Mouse (Mus musculus): Measurements from ENCODE around the gene Ankrd54. TPM values are rescaled to one million over a fixed set of nuclear protein-coding genes. Genes with fewer than 3 reads are reported as not detected.

The Ankrd54 gene
- polyA plus RNA-seq, 1 experiment from 2014 or later: 61.0 TPM

DNA sequence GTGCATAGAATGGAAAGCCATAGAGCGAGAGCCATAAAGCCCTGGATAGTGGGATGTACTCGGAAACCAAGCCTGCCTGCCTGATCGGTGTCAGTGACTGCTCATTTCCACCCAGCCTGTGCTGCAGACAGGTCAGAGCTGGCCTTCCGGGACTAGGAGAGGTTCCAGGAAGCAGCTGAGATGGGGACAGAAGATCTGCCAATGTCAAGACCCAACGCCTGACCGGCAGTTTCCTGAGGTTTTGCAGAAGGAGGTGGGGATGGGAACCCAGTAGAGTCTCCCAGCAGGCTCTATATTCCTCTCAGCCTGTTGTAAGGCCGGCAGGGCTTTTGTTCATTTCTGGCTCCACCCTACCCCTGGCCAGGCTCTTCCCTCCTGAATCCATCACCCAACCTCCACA is 36.2 kb upstream of the Ankrd54 start:
- no peaks in the 10 kb centered on the region for H3K4me1 ChIP-seq
- H3K27ac ChIP-seq: no peak overlapping the region
- WGBS: 46% methylated on average over 7 of the region's 7 CpGs
- H3K36me3 ChIP-seq (replicated peaks): peaks cover 12% of the 10 kb centered on the region
- ATAC-seq (replicated peaks): no peak
- H3K4me3 ChIP-seq: no peak overlapping the region
- H3K27me3 ChIP-seq (replicated peaks): no peaks in the 10 kb centered on the region
- H3K9ac ChIP-seq: no peak overlapping the region
- no peaks in the 10 kb centered on the region for H3K9me3 ChIP-seq
- H3K4me2 ChIP-seq: no peak overlapping the region

DNA sequence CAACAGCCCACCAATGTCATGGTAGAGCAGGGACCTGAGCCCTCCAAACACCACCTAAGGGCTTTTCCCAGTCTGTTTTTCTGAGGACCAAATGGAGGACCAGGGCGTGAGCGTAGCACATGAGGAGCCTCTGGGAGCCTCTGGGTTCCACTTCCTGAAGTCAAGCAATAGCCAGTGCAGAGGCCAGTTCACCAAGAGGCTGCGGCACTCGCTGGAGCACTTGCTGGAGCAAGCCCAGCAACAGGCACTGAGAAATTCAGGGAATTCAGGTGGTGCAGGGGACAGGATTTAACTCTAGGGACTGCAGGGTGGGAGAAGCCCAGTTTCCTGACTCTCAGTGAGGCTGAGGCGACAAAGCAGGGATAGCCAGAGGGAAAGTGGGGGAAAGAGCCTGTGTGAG is 35.5 kb upstream of the Ankrd54 start:
- Histone ChIP-seq H3K27ac (no peak overlapping the region), H3K4me3 (no peak overlapping the region), H3K9ac (no peak overlapping the region), H3K27me3 (replicated peaks) (no peaks in the 10 kb centered on the region), H3K4me1 (no peaks in the 10 kb centered on the region), H3K36me3 (replicated peaks) (peaks cover 19% of the 10 kb centered on the region), H3K9me3 (no peaks in the 10 kb centered on the region), H3K4me2 (no peak overlapping the region)
- 75% methylated on average over 5 of the region's 5 CpGs for WGBS
- ATAC-seq (replicated peaks): no peak

DNA sequence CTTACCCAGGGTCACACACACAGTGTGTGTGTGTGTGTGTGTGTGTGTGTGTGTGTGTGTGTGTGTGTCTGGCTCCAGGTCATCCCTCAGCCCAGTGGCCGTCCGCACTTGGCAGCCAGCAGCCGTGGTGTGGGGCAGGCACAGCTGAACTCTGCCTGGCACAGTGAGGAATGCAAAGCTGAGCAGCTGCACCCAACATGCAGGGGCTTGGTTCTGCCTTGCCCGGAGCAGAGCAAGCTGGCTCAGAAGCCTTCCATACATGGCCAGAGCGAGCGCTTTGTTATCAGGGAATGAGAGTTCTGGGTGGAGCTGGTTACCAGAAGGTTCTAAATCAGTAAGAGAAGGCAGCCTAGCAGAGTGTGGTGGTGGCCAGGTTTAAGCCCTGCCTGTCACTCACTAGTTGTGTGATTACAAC is 34.9 kb upstream of the Ankrd54 start:
- 53% methylated on average over 6 of the region's 6 CpGs for WGBS
- no peak for ATAC-seq (replicated peaks)

DNA sequence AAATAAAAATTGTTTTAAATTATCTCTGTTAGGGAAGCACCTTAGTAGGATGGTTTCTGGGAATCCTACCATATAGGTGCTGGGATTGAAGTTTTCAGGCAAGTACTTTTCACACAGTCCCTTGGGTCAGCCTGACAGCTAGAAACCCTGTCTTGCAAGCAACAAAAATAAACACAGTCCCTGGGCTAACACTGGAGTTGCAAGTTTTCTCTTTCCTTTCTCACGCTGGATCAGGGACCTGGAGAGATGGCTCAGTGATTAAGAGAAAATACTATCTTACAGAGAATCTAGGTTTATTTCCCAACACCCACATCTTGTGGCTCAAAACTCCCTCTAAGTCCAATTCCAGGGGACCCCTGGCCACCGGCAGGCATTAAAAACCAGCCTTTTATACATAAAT is 34.4 kb upstream of the Ankrd54 start:
- Histone ChIP-seq H3K4me3 (no peak overlapping the region), H3K9ac (no peak overlapping the region), H3K36me3 (replicated peaks) (peaks cover 28% of the 10 kb centered on the region), H3K4me2 (no peak overlapping the region), H3K27me3 (replicated peaks) (no peaks in the 10 kb centered on the region), H3K4me1 (no peaks in the 10 kb centered on the region), H3K27ac (0 out of 2 replicates have a peak overlapping the region, but pooled peaks have one; percentile 14), H3K9me3 (no peaks in the 10 kb centered on the region)
- no peak for ATAC-seq (replicated peaks)
- WGBS: 47% methylated on average over 2 of the region's 2 CpGs

More for the DNA sequence above, 34.9 kb upstream of the Ankrd54 start:
- Histone ChIP-seq H3K4me2 (no peak overlapping the region), H3K27me3 (replicated peaks) (no peaks in the 10 kb centered on the region), H3K4me1 (no peaks in the 10 kb centered on the region), H3K27ac (0 out of 2 replicates have a peak overlapping the region, but pooled peaks have one; percentile 14), H3K9me3 (no peaks in the 10 kb centered on the region), H3K9ac (no peak overlapping the region), H3K4me3 (no peak overlapping the region), H3K36me3 (replicated peaks) (peaks cover 23% of the 10 kb centered on the region)

DNA sequence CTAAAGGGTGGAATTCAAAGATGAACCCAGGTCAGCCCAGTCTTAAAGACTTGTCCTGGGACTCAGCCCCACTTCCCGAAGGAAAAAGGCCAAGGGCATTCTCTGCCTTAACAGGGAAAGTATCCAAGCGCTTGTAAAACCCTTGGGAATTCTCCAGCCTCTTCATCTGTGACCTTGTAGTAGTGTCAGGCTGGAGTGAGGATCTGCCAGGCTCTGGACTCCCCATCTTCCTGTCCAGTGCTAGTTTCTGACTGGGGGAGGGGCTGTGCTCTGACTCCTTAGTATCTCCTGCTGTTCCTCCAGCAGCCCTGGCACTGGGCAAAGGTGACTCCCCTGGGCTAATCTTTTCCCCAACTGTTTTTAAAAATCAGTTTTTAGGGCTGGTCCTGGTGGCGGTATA is 33.9 kb upstream of the Ankrd54 start:
- Histone ChIP-seq H3K4me3 (no peak overlapping the region), H3K9me3 (no peaks in the 10 kb centered on the region), H3K4me1 (no peaks in the 10 kb centered on the region), H3K9ac (no peak overlapping the region), H3K27ac (no peak overlapping the region), H3K4me2 (no peak overlapping the region), H3K27me3 (replicated peaks) (no peaks in the 10 kb centered on the region), H3K36me3 (replicated peaks) (peaks cover 32% of the 10 kb centered on the region)
- 69% methylated on average over 3 of the region's 3 CpGs for WGBS
- no peak for ATAC-seq (replicated peaks)

DNA sequence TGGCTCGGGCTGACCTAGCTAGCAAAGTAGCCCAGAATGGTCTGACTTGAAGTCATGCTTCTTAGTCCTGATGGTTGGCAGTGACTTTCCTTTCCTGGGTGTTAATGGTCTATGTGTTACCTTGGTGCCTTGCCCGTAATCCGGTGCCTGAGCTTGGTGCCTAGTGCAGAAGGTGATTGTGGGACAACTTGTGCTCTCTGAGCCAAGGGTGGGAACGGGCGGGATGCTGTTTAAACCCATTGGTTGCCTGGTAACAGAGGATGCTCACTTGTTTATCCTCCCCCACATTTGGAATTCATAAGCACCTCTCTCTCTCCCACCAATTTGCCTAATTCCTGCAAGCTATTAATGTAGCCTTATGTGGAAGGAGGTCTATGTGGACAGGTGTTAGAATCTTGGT is 32.8 kb upstream of the Ankrd54 start:
- 80% methylated on average over 5 of the region's 5 CpGs for WGBS
- Histone ChIP-seq H3K9me3 (no peaks in the 10 kb centered on the region), H3K27ac (no peak overlapping the region), H3K4me2 (no peak overlapping the region), H3K27me3 (replicated peaks) (no peaks in the 10 kb centered on the region), H3K4me3 (no peak overlapping the region), H3K9ac (no peak overlapping the region), H3K36me3 (replicated peaks) (peaks cover 36% of the 10 kb centered on the region), H3K4me1 (no peaks in the 10 kb centered on the region)
- ATAC-seq (replicated peaks): no peak

DNA sequence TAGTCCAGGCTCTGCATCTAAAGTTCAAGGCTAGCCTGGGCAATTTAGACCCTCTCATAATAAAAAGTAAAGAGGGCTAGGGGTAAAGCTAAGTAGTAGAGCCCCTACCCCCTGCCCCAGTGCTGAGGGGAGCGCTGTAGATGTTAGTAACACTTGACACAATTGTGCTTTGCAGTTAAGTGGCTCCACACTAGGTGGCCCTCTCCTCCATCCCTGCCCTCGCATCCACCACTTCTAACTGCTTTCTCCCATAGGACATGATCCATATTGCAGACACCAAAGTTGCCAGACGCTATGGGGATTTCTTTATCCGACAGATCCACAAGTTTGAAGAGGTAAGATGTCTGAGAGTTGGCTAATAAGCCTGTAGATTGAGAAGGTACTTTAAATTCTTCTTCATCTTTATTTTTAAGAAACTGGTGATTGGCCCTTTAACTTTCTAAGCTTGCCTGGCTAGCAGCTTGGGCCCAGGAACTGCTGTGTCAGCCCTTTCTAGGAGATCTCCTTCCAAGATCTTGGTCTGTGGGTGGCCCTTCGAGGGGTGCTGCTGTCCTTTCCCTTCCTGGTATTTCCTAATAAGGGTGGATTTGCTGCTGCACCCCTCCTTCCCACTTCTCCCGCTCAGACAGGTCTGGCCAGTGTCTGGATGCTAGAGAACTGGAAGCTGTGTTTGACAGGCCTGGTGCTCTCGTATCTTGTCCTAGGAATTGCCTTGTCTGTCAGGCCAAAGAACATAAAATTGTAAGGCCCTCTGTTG is 30.6 kb upstream of the Ankrd54 start:
- Histone ChIP-seq H3K9me3 (no peaks in the 10 kb centered on the region), H3K4me2 (no peak overlapping the region), H3K4me1 (no peaks in the 10 kb centered on the region), H3K27me3 (replicated peaks) (no peaks in the 10 kb centered on the region), H3K27ac (no peak overlapping the region), H3K9ac (no peak overlapping the region), H3K4me3 (no peak overlapping the region), H3K36me3 (replicated peaks) (peaks cover 54% of the 10 kb centered on the region)
- 74% methylated on average over 7 of the region's 7 CpGs for WGBS
- no peak for ATAC-seq (replicated peaks)

DNA sequence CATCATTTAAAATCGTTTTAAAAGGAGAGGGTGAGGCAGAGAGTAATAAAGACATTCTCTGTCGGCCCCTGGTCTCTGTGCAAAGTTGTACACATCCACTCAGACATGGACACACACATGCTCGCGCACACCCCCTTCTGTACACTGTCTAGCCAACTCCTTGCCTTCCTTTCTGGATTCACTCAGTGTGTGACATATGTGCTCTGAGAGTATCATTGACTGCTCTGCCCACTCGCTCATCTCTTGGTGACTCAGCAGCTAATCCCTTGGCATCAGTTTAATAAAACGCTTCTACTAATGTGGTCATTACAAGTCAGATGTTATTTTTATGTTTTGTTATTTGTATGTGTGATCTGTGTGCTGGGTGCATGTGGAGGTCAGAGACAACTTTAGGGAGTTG is 29.6 kb upstream of the Ankrd54 start:
- H3K9ac ChIP-seq: no peak overlapping the region
- ATAC-seq (replicated peaks): no peak
- H3K4me1 ChIP-seq: no peaks in the 10 kb centered on the region
- H3K4me2 ChIP-seq: no peak overlapping the region
- no peaks in the 10 kb centered on the region for H3K9me3 ChIP-seq
- H3K4me3 ChIP-seq: no peak overlapping the region
- H3K27me3 ChIP-seq (replicated peaks): no peaks in the 10 kb centered on the region
- WGBS: 92% methylated on average over 6 of the region's 6 CpGs
- H3K36me3 ChIP-seq (replicated peaks): peaks cover 59% of the 10 kb centered on the region
- no peak overlapping the region for H3K27ac ChIP-seq

DNA sequence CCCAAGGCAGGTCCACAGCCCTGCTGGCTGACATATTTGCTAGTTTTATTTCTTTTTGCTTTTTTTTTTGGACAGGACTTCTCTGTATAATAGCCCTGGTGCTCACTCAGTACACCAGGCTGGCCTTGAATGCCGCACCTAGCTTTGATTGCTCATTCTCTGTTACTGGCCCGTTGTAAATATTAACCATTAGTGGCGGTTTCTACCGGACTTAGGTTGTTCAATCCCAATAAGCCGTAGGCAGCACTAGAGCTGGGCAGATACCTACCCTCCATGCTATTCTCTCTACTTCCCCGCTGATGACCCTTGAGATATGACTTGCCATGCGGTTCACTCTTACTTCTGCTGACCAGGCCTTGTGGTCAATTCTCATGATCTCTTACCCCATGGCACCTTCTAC is 16.9 kb upstream of the Ankrd54 start:
- Histone ChIP-seq H3K9me3 (no peaks in the 10 kb centered on the region), H3K9ac (no peak overlapping the region), H3K36me3 (replicated peaks) (peaks cover 62% of the 10 kb centered on the region), H3K4me1 (peaks cover 18% of the 10 kb centered on the region), H3K4me3 (no peak overlapping the region), H3K27ac (no peak overlapping the region), H3K27me3 (replicated peaks) (no peaks in the 10 kb centered on the region), H3K4me2 (no peak overlapping the region)
- no peak for ATAC-seq (replicated peaks)
- 98% methylated on average over 7 of the region's 7 CpGs for WGBS

DNA sequence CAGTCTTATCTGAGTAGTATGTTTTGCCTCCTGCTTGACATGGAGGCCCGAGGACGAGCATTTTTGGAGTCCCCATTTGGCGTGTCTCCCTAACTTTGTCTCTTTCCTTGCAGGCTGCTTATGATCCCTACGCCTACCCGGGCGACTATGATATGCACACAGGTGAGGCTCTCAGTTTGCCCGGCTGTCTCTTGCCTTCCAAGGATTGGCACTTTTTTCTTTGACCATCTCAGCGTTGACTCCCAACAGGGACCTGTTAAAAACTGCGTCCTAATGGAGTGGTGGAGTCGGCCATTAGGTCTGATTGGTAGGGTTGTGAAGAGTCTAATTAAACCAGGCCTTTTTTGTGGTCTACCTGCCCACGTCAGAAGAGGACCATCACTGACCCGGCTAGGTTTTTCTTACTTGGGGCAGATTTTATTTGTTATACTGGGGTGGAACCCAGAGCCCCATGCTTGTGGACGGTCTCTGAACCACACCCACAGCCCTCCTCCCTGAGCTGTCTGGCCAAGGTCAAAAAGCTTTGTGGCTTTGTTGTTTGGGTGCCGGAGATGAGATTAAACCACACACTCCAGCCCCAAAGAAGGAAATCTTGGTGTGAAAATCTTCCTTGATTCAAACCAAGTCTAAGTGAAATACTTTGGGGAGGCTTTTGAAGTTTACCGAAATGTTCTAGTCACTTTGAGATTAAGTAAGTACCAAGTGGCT is 13.1 kb upstream of the Ankrd54 start:
- H3K4me1 ChIP-seq: peaks cover 23% of the 10 kb centered on the region
- H3K9ac ChIP-seq: peak overlapping the region; percentile 81
- H3K4me2 ChIP-seq: peak overlapping the region; percentile 89
- peaks cover 26% of the 10 kb centered on the region for H3K36me3 ChIP-seq (replicated peaks)
- no peak for ATAC-seq (replicated peaks)
- H3K27ac ChIP-seq: no peak overlapping the region
- no peaks in the 10 kb centered on the region for H3K9me3 ChIP-seq
- peak overlapping the region; percentile 85 for H3K4me3 ChIP-seq
- WGBS: 40% methylated on average over 15 of the region's 15 CpGs
- no peaks in the 10 kb centered on the region for H3K27me3 ChIP-seq (replicated peaks)

DNA sequence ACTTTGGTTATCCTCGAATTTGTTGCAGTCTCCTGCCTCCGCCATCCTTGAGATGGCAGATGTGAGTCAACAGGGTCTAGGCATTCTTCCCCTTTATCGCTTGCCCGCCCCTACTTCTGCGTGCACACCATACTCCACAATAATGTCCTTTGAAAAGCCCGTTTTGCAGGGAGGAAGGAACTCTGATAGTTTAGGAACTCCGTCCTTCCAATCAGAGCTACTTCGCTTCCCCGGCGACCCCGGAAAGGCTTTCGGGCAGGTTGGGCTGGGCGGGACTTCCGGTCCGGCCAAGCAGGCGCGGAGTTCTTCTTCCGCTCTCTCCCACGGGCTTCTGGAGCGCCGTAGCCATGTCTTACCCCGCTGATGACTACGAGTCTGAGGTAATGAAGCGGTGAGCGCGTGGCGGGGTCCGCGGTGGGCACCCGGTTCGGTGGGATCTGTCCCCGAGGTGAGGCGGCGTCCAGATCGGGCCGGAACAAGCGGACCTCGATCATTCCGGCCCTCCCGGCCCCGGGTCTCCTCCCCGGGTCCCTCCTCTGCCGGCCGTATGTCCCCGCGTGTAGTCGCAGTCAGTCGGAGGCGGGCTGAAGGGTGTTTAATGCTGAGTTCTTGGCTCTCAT is 12.3 kb upstream of the Ankrd54 start, which contains the start of gene Eif3l:
Gene Eif3l, plus strand, starts transcription at position 267 of the 620 bp plus-strand sequence.
- ATAC-seq (replicated peaks): peak; percentile 93
- no peaks in the 10 kb centered on the region for H3K27me3 ChIP-seq (replicated peaks)
- peak within 1 kb of the TSS; percentile 81 for H3K9ac ChIP-seq
- peaks cover 23% of the 10 kb centered on the region for H3K4me1 ChIP-seq
- H3K4me2 ChIP-seq: peak within 1 kb of the TSS; percentile 89
- H3K4me3 ChIP-seq: peak within 1 kb of the TSS; percentile 85
- H3K9me3 ChIP-seq: no peaks in the 10 kb centered on the region
- H3K36me3 ChIP-seq (replicated peaks): peaks cover 23% of the 10 kb centered on the region
- WGBS: 1% methylated on average over 48 of the region's 49 CpGs
- H3K27ac ChIP-seq: peak within 1 kb of the TSS; percentile 73

DNA sequence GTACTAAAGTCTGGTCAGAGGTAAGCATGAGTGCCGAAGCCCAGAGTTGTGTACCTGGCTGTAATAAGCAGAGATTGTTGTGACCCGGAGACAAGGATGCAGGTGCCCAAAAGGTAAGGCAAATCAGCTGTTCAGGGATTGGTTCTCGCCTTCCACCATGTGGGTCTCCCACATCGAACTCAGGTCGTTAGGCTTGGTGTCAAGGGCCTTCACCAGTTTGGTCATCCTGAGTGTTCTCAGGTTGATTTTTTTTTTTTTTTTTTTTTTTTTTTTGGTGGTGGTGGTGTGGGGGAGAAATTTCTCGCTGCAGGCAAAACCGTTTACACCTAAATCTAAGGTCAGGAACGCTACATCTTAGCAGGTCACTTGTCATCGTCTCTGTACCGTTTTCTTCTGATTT is 11.8 kb upstream of the Ankrd54 start:
- Histone ChIP-seq H3K4me2 (peak overlapping the region; percentile 89), H3K9ac (peak overlapping the region; percentile 28; the same call in 1 of the 2 replicates), H3K27me3 (replicated peaks) (no peaks in the 10 kb centered on the region), H3K36me3 (replicated peaks) (peaks cover 17% of the 10 kb centered on the region), H3K27ac (peak overlapping the region; percentile 73; the same call in 1 of the 2 replicates), H3K4me3 (peak overlapping the region; percentile 85), H3K4me1 (peaks cover 23% of the 10 kb centered on the region), H3K9me3 (no peaks in the 10 kb centered on the region)
- ATAC-seq (replicated peaks): no peak
- WGBS: 41% methylated on average over 10 of the region's 10 CpGs

Measured in midbrain, embryonic 15.5 days (tissue).